Mouse (Mus musculus) ES-E14 (cell line): ENCODE measurements at regions not wholly inside any gene's neighbourhood (a gene's known extent, or its start where the extent isn't known, plus 50 kb on each side); places are given as distances from the start of the nearest gene placed in this dataset.

Experiments
- DNase-seq: peaks from one replicate; pipeline ENCODE4 v3.0.0-alpha.2; 2013; ENCODE audit warnings: low read depth, low spot score
- H3K27ac ChIP-seq: 2 replicates; pipeline ENCODE4 v1.5.1; 2012; ENCODE audit warnings: low read depth, mild to moderate bottlenecking, low read length, moderate library complexity, mixed read lengths; ENCODE audit not compliant: poor library complexity, insufficient read depth, severe bottlenecking
- H3K36me3 ChIP-seq: 2 replicates; pipeline ENCODE4 v1.6.1; 2012; ENCODE audit warnings: mild to moderate bottlenecking, low read length, moderate library complexity, mixed read lengths; ENCODE audit not compliant: control insufficient read depth, poor library complexity, insufficient read depth, severe bottlenecking
- H3K4me1 ChIP-seq, 2 experiments: fragments of 150-350 bp in 1 of 2; sonication (generic) in 1 of 2; 2 replicates each; pipeline ENCODE4 v1.6.1; 2012; ENCODE audit warnings: low read length in 2 of 2, mild to moderate bottlenecking in 1 of 2, mixed read lengths in 1 of 2; ENCODE audit not compliant: control insufficient read depth in 2 of 2, insufficient read depth in 2 of 2, poor library complexity in 1 of 2
- H3K4me3 ChIP-seq, 2 experiments: fragments of 150-350 bp in 1 of 2; sonication (generic) in 1 of 2; 2 replicates each; pipeline ENCODE4 v1.5.1; 2012; ENCODE audit warnings: low read length in 2 of 2, low read depth in 1 of 2, mild to moderate bottlenecking in 1 of 2, mixed read lengths in 1 of 2; ENCODE audit not compliant: insufficient read depth in 1 of 2, poor library complexity in 1 of 2, severe bottlenecking in 1 of 2
- H3K9ac ChIP-seq: 2 replicates; pipeline ENCODE4 v1.6.1; 2012; ENCODE audit warnings: low read depth, mild to moderate bottlenecking, low read length, mixed read lengths; ENCODE audit not compliant: poor library complexity, insufficient read depth, severe bottlenecking
- H3K9me3 ChIP-seq: fragments of 150-350 bp; sonication (generic); 2 replicates; pipeline ENCODE4 v1.6.1; 2012; ENCODE audit warnings: low read depth, mild to moderate bottlenecking, low read length; ENCODE audit not compliant: control insufficient read depth, insufficient read depth
- CHD2 ChIP-seq: IDR thresholded peaks from 2 replicates; pipeline ENCODE4 v1.6.1; 2014; ENCODE audit warnings: mild to moderate bottlenecking, low read depth, low read length, inconsistent platforms
- HCFC1 ChIP-seq: IDR thresholded peaks from 2 replicates; pipeline ENCODE4 v1.6.1; 2012; ENCODE audit warnings: low read length, inconsistent platforms, borderline replicate concordance; ENCODE audit not compliant: insufficient read depth
- MAFK ChIP-seq: IDR thresholded peaks from 2 replicates; pipeline ENCODE4 v1.6.1; 2014; ENCODE audit warnings: mild to moderate bottlenecking, low read depth, low read length, inconsistent platforms; ENCODE audit not compliant: insufficient read depth
- ZC3H11A ChIP-seq: IDR thresholded peaks from 2 replicates; pipeline ENCODE4 v1.6.1; 2012; ENCODE audit warnings: low read depth, mild to moderate bottlenecking, inconsistent platforms, low read length, borderline replicate concordance
- ZNF384 ChIP-seq: IDR thresholded peaks from 2 replicates; pipeline ENCODE4 v1.6.1; 2012; ENCODE audit warnings: low read depth, low read length, inconsistent platforms
- in situ Hi-C, 2 experiments: fragments of 600-800 bp; cut with MboI; formaldehyde crosslinking; loops; one replicate each; pipeline ENCODE4 v1.15.1; 2025; ENCODE audit warnings: low sequenced_read_pairs in 2 of 2, inconsistent platforms in 1 of 2; ENCODE audit not compliant: unreplicated experiment in 2 of 2

GRCm38 (mm10) chr8:43956500-43956899 is 246.7 kb upstream of the Adam34 start:
- in situ Hi-C loops, result no loop called here

DNA sequence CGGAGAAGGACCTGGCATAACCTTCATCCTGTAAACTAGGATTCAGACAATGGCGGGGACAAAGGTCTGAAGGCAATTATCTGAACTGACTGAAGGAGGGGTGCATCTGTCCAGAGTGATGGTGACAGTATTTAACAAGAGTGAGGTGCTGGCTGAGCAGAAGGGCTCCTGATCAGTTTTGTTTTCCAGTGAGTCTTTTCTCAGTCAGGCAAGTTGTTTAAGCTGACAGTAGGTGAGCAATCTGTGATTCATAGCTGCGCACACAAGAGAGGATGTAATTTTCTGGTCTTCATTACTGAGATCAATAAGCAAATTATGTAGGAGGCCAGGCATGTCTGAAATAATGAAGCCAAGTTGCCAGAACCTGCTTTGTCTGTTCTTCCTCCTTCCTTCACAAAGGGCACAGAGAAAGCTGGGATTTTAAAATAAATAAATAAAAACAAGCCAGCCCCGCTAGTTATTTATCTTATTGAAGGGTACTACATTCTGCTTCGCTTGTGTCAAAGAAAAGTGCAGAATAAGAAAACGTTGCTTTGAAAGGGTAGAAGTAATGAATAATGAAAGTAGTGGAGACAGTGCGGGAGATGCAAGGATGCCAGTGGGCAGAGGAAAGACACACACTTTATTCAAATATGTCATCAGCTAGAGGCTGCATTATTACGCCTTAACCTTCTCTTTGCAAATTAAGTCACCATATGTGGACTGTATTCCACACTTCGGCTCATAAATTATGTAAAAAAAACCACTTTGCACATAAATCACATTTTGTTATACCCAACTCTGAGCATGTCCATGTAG is 239.6 kb upstream of the Adam34 start:
- in situ Hi-C loops, result no loop called here
- Histone ChIP-seq H3K4me1 (no peaks in the 10 kb centered on the region), H3K27ac (no peak overlapping the region), H3K9me3 (no peaks in the 10 kb centered on the region), H3K4me3 (no peak overlapping the region), H3K36me3 (no peaks in the 10 kb centered on the region), H3K9ac (no peak overlapping the region)
- no peak for TF ChIP-seq MAFK
- no peak for DNase-seq

More at GRCm38 (mm10) chr8:43956500-43956899, 246.7 kb upstream of the Adam34 start:
- H3K36me3 ChIP-seq, result no peaks in the 10 kb centered on the region
- no peak overlapping the region for H3K27ac ChIP-seq
- H3K9me3 ChIP-seq, result no peaks in the 10 kb centered on the region
- no peak overlapping the region for H3K9ac ChIP-seq
- no peak overlapping the region for H3K4me3 ChIP-seq
- TF ChIP-seq ZC3H11A, result no peak
- no peak for TF ChIP-seq MAFK
- no peaks in the 10 kb centered on the region for H3K4me1 ChIP-seq
- no peak for DNase-seq

DNA sequence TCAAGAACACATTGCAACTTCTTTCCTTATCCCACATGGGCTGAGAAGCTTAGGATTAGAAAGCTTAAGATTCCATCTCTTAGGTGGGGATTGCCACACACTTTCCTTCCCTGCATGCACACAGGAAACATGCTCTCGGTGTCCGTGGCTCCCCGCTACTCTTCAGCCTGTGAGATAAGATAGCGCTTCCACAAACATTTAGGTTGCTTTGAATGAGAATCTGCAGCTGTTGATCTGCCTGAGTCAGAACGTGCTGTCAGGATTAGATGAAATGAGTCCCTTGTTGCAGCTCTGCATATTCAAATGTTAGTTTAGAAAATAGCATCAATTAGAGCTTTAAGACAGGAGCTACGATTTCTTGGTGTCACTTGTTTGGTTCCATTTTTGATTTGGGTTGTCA is 239.0 kb upstream of the Adam34 start:
- TF ChIP-seq ZNF384 (no peak), HCFC1 (no peak), ZC3H11A (no peak), MAFK (no peak), CHD2 (no peak)
- in situ Hi-C loops, result no loop called here
- DNase-seq, result no peak
- H3K27ac ChIP-seq, result no peak overlapping the region
- no peak overlapping the region for H3K9ac ChIP-seq
- H3K36me3 ChIP-seq, result no peaks in the 10 kb centered on the region
- H3K4me1 ChIP-seq, result no peaks in the 10 kb centered on the region
- H3K9me3 ChIP-seq, result no peaks in the 10 kb centered on the region
- no peak overlapping the region for H3K4me3 ChIP-seq

DNA sequence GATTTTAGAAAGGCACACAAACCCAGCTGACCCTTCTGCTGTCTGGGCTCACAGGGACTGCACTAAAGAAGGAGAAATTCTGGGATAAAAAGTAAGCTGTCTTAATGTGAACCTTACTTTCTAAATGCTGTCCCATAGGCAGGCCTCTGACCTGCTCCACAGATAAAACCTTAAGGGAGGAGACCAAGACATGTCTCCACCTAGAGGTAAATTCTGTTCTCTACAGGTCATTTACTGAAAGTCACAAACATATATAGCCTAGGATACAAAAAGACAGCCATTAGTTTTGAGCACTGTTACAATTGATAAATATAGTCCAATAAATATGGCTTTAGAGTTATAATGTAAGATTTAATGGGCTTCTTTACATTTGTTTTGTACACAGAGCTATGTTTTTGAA is 221.9 kb upstream of the Adam34 start:
- DNase-seq, result peak; percentile 3
- no peak overlapping the region for H3K9ac ChIP-seq
- no peaks in the 10 kb centered on the region for H3K4me1 ChIP-seq
- H3K36me3 ChIP-seq, result no peaks in the 10 kb centered on the region
- no peak overlapping the region for H3K4me3 ChIP-seq
- H3K27ac ChIP-seq, result no peak overlapping the region
- H3K9me3 ChIP-seq, result no peaks in the 10 kb centered on the region
- in situ Hi-C loops, result no loop called here
- TF ChIP-seq HCFC1 (no peak), MAFK (no peak), ZC3H11A (no peak), ZNF384 (no peak), CHD2 (no peak)

- TF ChIP-seq ZNF384 (no peak), MAFK (no peak), HCFC1 (no peak), CHD2 (no peak), ZC3H11A (no peak)
- DNase-seq, result no peak
- H3K4me3 ChIP-seq, result no peak overlapping the region
- H3K4me1 ChIP-seq, result no peaks in the 10 kb centered on the region
- H3K36me3 ChIP-seq, result no peaks in the 10 kb centered on the region
- in situ Hi-C loops, result no loop called here
- H3K9ac ChIP-seq, result no peak overlapping the region
- H3K9me3 ChIP-seq, result no peaks in the 10 kb centered on the region
- no peak overlapping the region for H3K27ac ChIP-seq
These were observed 213.1 kb upstream of the Adam34 start for GRCm38 (mm10) chr8:43922982-43923381.
